Mouse (Mus musculus) E14TG2a.4 (cell line): ENCODE data around the gene Galr3.

Source experiments
- CTCF ChIP-seq: conservative IDR thresholded peaks from 2 replicates; pipeline ENCODE4 v1.5.1; 2014; ENCODE audit warnings: low read length
- NANOG ChIP-seq: IDR thresholded peaks from 2 replicates; pipeline ENCODE4 v1.6.1; 2014; ENCODE audit warnings: borderline replicate concordance, low read length, mixed read lengths
- POU5F1 ChIP-seq: IDR thresholded peaks from 2 replicates; pipeline ENCODE4 v1.6.1; 2014; ENCODE audit warnings: low read length, borderline replicate concordance

DNA sequence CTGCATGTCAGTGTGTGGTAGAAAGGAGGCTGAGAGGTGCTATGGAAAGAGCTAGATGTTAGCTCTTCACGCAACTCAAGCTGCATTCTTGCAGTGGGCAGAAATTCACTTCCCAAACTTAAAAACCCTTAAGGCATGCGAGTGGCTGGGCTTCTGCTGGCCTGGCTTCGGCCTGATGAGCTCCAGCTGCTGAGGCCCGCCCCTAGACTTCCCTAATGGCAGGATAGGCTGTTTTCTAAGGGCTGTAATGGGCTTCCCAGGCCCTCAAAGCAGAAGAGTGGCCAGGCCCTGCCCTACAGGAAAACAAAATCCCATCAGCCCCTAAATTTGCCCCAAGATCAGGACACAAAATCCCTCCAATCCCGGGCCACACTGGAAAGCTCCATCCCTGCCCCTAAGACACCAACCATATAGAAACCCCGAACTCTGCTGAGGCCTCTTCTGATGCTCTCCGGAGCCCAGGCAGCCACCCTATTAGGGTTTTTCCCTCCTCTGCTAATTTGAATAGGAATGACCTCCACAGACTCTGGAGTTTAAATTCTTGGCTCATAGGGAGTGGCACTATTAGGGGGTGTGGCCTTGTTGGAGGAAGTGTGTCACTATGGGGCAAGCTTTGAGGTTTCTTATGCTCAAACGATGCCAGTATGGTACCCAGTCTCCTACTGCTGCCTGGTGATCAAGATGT, 23.5 kb downstream of the Galr3 start:
- TF ChIP-seq NANOG (no peak), CTCF (no peak), POU5F1 (no peak)
